Mouse (Mus musculus): ENCODE measurements around the gene Fads1.

- TF ChIP-seq CTCF (IDR thresholded peaks at IDR 0.05; ENCODE audit: borderline replicate concordance, insufficient read depth, low read length) (no peak), POLR2A (IDR thresholded peaks at IDR 0.05; ENCODE audit: low read depth, low read length) (no peak)
Measured at GRCm38 (mm10) chr19:10173844-10174539, 8.7 kb upstream of the Fads1 start.

Data from embryonic fibroblast, embryonic 13.5 days (primary cell).